Mouse (Mus musculus) ES-E14 (cell line): Measurements from ENCODE around the gene Calml4.

Source experiments
- CHD2 ChIP-seq: IDR thresholded peaks from 2 replicates; pipeline ENCODE4 v1.6.1; 2014; ENCODE audit warnings: mild to moderate bottlenecking, low read depth, low read length, inconsistent platforms
- ZC3H11A ChIP-seq: IDR thresholded peaks from 2 replicates; pipeline ENCODE4 v1.6.1; 2012; ENCODE audit warnings: low read depth, mild to moderate bottlenecking, inconsistent platforms, low read length, borderline replicate concordance

DNA sequence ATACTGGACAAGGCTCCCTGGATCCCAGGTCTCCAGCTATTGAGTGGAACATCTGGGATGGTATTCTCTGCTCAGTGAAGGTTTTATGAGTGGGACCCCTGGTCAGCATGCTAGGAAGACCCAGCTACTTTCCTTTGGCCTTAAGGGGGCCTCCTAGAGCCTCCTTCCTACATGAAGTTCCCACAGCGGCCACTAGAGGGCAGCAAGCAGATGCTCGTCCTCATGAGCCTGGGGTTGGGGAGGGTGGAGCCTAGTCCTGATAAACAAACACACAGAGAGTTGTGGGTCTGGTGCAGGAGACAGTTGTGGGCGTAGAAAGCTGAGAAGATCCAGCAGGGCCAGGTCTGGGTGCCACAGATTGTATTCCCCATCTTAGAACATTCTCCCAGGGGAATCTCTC is 10.2 kb upstream of the Calml4 start:
- TF ChIP-seq ZC3H11A (peak; percentile 53; the same call in 1 of the 2 replicates), CHD2 (no peak)
